Comparison of ENCODE assay signal across 19 mouse cellular contexts in the genomic region with DNA sequence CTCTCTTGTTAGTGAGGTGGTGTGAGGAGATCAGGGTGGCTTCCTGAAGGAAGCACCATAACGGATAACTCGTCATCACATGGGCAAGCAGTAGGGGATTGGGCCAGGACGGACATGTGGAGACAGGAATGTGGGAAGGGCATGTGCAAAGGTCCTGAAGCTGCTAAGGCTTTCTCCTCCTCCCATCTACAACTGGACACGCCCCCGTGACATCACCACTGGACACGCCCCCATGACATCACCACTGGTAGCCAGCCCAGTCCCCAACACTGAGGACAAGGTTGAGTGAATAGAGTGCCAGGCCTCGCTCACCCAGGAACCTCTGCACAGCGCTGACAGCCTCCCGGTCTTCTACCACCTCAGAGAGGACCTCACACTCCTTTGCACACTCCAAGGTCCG. TPM values are rescaled to one million over a fixed set of nuclear protein-coding genes. Genes with fewer than 3 reads are reported as not detected.
DNase-seq lines count a peak whose midpoint lies in the region; ATAC-seq and TF ChIP-seq lines count a peak whose summit lies in the region.
"Had no signal": no experiment of that assay in that cellular context is flagged by ENCODE, and none has a peak within 500 bp of the region (broad histone marks: within the 10 kb centered on the region; RNA-seq: fewer than 3 reads in every experiment).

No protein-coding gene starts in this region.

- TF ChIP-seq CTCF in kidney, postnatal 0 days (IDR thresholded peaks at IDR 0.05; ENCODE audit: low read depth) = no peak
- TF ChIP-seq CTCF in E14TG2a.4 (conservative IDR thresholded peaks at IDR 0.05; ENCODE audit: low read length) = no peak

- no peak overlapping the region for H3K9ac ChIP-seq in kidney, postnatal 0 days (ENCODE audit: low read depth, low read length)
- H3K9ac ChIP-seq in liver, embryonic 12.5 days = no peak overlapping the region
- H3K9ac ChIP-seq: hindbrain, embryonic 13.5 days; limb, embryonic 12.5 days; lung, embryonic 15.5 days had no signal

- H3K4me2 ChIP-seq in kidney, postnatal 0 days (ENCODE audit: low read length) = no peak overlapping the region
- H3K4me2 ChIP-seq in liver, embryonic 12.5 days = no peak overlapping the region
- H3K4me2 ChIP-seq: hindbrain, embryonic 13.5 days; limb, embryonic 12.5 days; lung, embryonic 15.5 days had no signal

- H3K27ac ChIP-seq in kidney, postnatal 0 days = no peak overlapping the region
- no peak overlapping the region for H3K27ac ChIP-seq in liver, embryonic 12.5 days
- H3K27ac ChIP-seq: heart, adult 2 months; hindbrain, embryonic 13.5 days; limb, embryonic 12.5 days; lung, embryonic 15.5 days had no signal

- peak; percentile 44 to 56 for DNase-seq in cerebellum, postnatal 10 days
- DNase-seq in cerebellum, postnatal 25 days = no peak
- DNase-seq in kidney, postnatal 0 days (ENCODE audit: low spot score) = no peak
- no peak for DNase-seq in kidney, adult 8-10 months
- DNase-seq in right cerebral cortex, adult 18-20 months = no peak
- no peak for DNase-seq in left cerebral cortex, adult 18-20 months (ENCODE audit: low spot score in 2 of 2)
- DNase-seq: cerebellum, adult 11 months; embryo, embryonic 11 days; heart, adult 2 months; kidney, postnatal 10 days had no signal

- H3K9me3 ChIP-seq in kidney, postnatal 0 days (replicated peaks; ENCODE audit: low read length) = no peaks in the 10 kb centered on the region
- H3K9me3 ChIP-seq in E14TG2a.4 (ENCODE audit: low read length) = no peaks in the 10 kb centered on the region
- H3K9me3 ChIP-seq in liver, embryonic 12.5 days (replicated peaks) = no peaks in the 10 kb centered on the region
- H3K9me3 ChIP-seq: hindbrain, embryonic 13.5 days; limb, embryonic 12.5 days; lung, embryonic 15.5 days had no signal

- no peaks in the 10 kb centered on the region for H3K4me1 ChIP-seq in kidney, postnatal 0 days (replicated peaks; ENCODE audit: insufficient read depth, low read length)
- peaks cover 59% of the 10 kb centered on the region for H3K4me1 ChIP-seq in E14TG2a.4 (replicated peaks; ENCODE audit: low read depth, low read length)
- peaks cover 5% of the 10 kb centered on the region for H3K4me1 ChIP-seq in liver, embryonic 12.5 days
- H3K4me1 ChIP-seq: lung, embryonic 15.5 days had no signal

- H3K4me3 ChIP-seq in kidney, postnatal 0 days (replicated peaks; ENCODE audit: low read depth, low read length) = no peak overlapping the region
- 0 out of 2 replicates have a peak overlapping the region, but pooled peaks have one; percentile 5 for H3K4me3 ChIP-seq in E14TG2a.4 (replicated peaks; ENCODE audit: low read length)
- no peak overlapping the region for H3K4me3 ChIP-seq in liver, embryonic 12.5 days
- H3K4me3 ChIP-seq: heart, adult 2 months; hindbrain, embryonic 13.5 days; limb, embryonic 12.5 days; lung, embryonic 15.5 days; megakaryocyte, embryonic 14.5 days had no signal

- peak; percentile 50; the same call in 1 of the 2 replicates for ATAC-seq in kidney, postnatal 0 days (replicated peaks; ENCODE audit: low FRiP score, low read depth)
- ATAC-seq in liver, embryonic 12.5 days = peak; percentile 45; the same call in 1 of the 2 replicates

- no peaks in the 10 kb centered on the region for H3K36me3 ChIP-seq in kidney, postnatal 0 days (ENCODE audit: insufficient read depth, low read length)
- no peaks in the 10 kb centered on the region for H3K36me3 ChIP-seq in E14TG2a.4 (ENCODE audit: insufficient read depth, low read length)
- H3K36me3 ChIP-seq in liver, embryonic 12.5 days = no peaks in the 10 kb centered on the region
- H3K36me3 ChIP-seq: hindbrain, embryonic 13.5 days; limb, embryonic 12.5 days; lung, embryonic 15.5 days had no signal

- 79% methylated on average over 10 of the region's 10 CpGs for WGBS in kidney, postnatal 0 days
- WGBS in liver, embryonic 12.5 days (ENCODE audit: insufficient replicate concordance) = 54% methylated on average over 10 of the region's 10 CpGs

- no peaks in the 10 kb centered on the region for H3K27me3 ChIP-seq in kidney, postnatal 0 days (ENCODE audit: insufficient read depth, low read length)
- peaks cover 45% of the 10 kb centered on the region for H3K27me3 ChIP-seq in E14TG2a.4 (ENCODE audit: insufficient read depth, low read length)
- H3K27me3 ChIP-seq in liver, embryonic 12.5 days (replicated peaks) = peaks cover 85% of the 10 kb centered on the region

RNA-seq across cellular contexts. Expression of a gene that starts 13.5 kb away (rescaled TPM):
- polyA plus RNA-seq in kidney, postnatal 0 days (2015; fragmentation: Nextera tagmentation; extraction: Ambion mirVana) = 12.0 and 13.3 TPM in 2 replicates
- polyA plus RNA-seq in liver, embryonic 12.5 days (2016; fragmentation: Nextera tagmentation; extraction: Ambion mirVana) = 1.1 TPM in 2 replicates
- 1 to 10 TPM; 7.9 to 8.6 TPM for total RNA-seq in left cerebral cortex, adult 18-20 months (2021)

RNA-seq across cellular contexts. Expression of a gene that starts 17.2 kb away (rescaled TPM):
- polyA plus RNA-seq in kidney, postnatal 0 days (2015; fragmentation: Nextera tagmentation; extraction: Ambion mirVana) = not detected in 2 replicates
- not detected in 2 replicates for polyA plus RNA-seq in liver, embryonic 12.5 days (2016; fragmentation: Nextera tagmentation; extraction: Ambion mirVana)
- not detected for total RNA-seq in left cerebral cortex, adult 18-20 months (2021)
- total RNA-seq: layer of hippocampus, postnatal 10 days had no signal
- polyA plus RNA-seq: hindbrain, embryonic 13.5 days; limb, embryonic 12.5 days; lung, embryonic 15.5 days; spleen, adult 2 months had no signal

RNA-seq across cellular contexts. Expression of a gene that starts 27.6 kb away (rescaled TPM):
- polyA plus RNA-seq in kidney, postnatal 0 days (2015; fragmentation: Nextera tagmentation; extraction: Ambion mirVana) = not detected in 2 replicates
- not detected in 2 replicates for polyA plus RNA-seq in liver, embryonic 12.5 days (2016; fragmentation: Nextera tagmentation; extraction: Ambion mirVana)
- not detected for total RNA-seq in left cerebral cortex, adult 18-20 months (2021)
- total RNA-seq: heart, adult 2 months had no signal
- polyA plus RNA-seq: C2C12; heart, adult 2 months; limb, embryonic 12.5 days; spleen, adult 2 months had no signal

RNA-seq across cellular contexts. Expression of a gene that starts 44.3 kb away (rescaled TPM):
- polyA plus RNA-seq in kidney, postnatal 0 days (2015; fragmentation: Nextera tagmentation; extraction: Ambion mirVana) = 73.7 and 78.2 TPM in 2 replicates
- 23.2 and 27.4 TPM in 2 replicates for polyA plus RNA-seq in liver, embryonic 12.5 days (2016; fragmentation: Nextera tagmentation; extraction: Ambion mirVana)
- total RNA-seq in left cerebral cortex, adult 18-20 months (2021) = 10 to 100 TPM; 54.5 to 57.2 TPM

RNA-seq across cellular contexts. Expression of a gene that starts 51.8 kb away (rescaled TPM):
- polyA plus RNA-seq in kidney, postnatal 0 days (2015; fragmentation: Nextera tagmentation; extraction: Ambion mirVana) = 9.5 and 9.8 TPM in 2 replicates
- polyA plus RNA-seq in liver, embryonic 12.5 days (2016; fragmentation: Nextera tagmentation; extraction: Ambion mirVana) = 4.2 and 6.0 TPM in 2 replicates
- total RNA-seq in left cerebral cortex, adult 18-20 months (2021) = 1 to 10 TPM; 5.8 to 8.1 TPM

Comparison
In these comparisons a context has a peak if more than half of its experiments do, and no peak if none do; other contexts are left out.
1. DNase-seq: peak in cerebellum, postnatal 10 days (2 of 2); none in cerebellum, postnatal 25 days (0 of 2), kidney, postnatal 0 days (single experiment), kidney, adult 8-10 months (0 of 2), right cerebral cortex, adult 18-20 months (single experiment) and left cerebral cortex, adult 18-20 months (0 of 2).